Mouse (Mus musculus): ENCODE measurements around the gene Mllt3. TPM values are rescaled to one million over a fixed set of nuclear protein-coding genes. Genes with fewer than 3 reads are reported as not detected.

Mllt3 gene
- polyA plus RNA-seq, 1 experiment from 2014 or later = 32.4 TPM

DNA sequence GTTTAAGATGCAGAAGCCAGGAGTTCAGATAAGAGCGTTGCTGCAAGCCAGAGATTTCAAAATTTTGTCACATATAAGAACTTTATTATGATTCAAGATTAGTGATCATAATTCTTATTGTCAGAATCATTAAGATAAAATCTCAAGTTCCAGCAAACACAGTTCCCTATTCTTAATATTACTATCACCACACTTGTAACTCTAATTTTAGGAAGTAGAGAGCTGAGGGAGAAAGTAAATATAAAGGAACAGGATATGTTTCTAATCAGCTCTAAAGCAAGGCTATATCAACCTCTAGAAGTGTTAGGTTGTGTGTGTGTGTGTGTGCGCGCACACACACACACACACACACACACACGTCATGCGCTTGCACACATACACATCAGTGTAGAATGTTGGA lies 170.0 kb downstream of the Mllt3 start:
- Histone ChIP-seq H3K4me2 (no peak overlapping the region), H3K27me3 (no peaks in the 10 kb centered on the region), H3K9ac (no peak overlapping the region), H3K4me1 (peaks cover 32% of the 10 kb centered on the region), H3K36me3 (no peaks in the 10 kb centered on the region), H3K4me3 (replicated peaks) (no peak overlapping the region), H3K27ac (no peak overlapping the region), H3K9me3 (replicated peaks) (no peaks in the 10 kb centered on the region)
- ATAC-seq (replicated peaks; ENCODE audit: low FRiP score) = no peak
- WGBS = 89% methylated on average over 5 of the region's 5 CpGs

DNA sequence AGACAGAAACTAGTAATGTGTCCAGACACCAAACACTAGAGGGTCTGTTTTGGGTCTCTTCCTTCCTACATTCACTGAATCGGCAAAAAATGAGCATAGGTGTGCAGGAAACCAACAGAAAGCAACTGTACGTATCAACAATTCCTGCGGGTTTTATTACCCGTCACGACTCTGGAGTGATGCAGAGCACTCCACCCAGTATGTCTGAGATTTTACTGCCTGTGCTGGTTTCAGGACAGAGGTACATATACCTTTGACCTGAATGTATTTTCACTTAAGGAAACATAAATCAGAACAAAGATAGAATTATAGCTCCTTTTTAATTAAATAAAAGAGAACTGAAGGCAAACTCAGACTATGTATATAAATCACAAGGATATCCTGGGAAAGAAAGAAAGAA lies 172.4 kb downstream of the Mllt3 start:
- WGBS = 29% methylated on average over 5 of the region's 5 CpGs
- Histone ChIP-seq H3K4me1 (peaks cover 18% of the 10 kb centered on the region), H3K9me3 (replicated peaks) (no peaks in the 10 kb centered on the region), H3K4me2 (no peak overlapping the region), H3K36me3 (no peaks in the 10 kb centered on the region), H3K27ac (no peak overlapping the region), H3K9ac (no peak overlapping the region), H3K4me3 (replicated peaks) (no peak overlapping the region), H3K27me3 (no peaks in the 10 kb centered on the region)
- ATAC-seq (replicated peaks; ENCODE audit: low FRiP score) = no peak

DNA sequence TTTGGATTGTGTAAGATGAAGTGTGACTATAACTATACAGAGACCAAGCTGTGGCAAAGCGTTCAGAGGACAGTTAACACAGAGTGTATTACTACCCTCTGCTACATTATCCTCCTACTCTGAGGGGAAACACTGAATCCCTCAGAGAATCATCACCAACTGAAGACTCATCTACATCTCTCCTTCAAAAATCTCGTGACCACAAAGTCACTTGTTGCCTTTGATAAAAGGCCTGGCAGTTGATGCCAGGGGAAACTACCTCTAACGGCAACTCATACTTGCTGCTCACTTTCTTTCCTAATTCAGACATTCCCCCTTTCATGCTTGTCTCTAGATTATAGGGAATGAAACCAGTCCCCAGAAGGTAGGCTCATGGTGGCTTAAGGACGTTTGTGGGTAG lies 174.0 kb downstream of the Mllt3 start:
- Histone ChIP-seq H3K4me1 (peaks cover 5% of the 10 kb centered on the region; the same call in 1 of the 2 replicates), H3K36me3 (no peaks in the 10 kb centered on the region), H3K4me2 (no peak overlapping the region), H3K4me3 (replicated peaks) (no peak overlapping the region), H3K27me3 (no peaks in the 10 kb centered on the region), H3K9me3 (replicated peaks) (no peaks in the 10 kb centered on the region), H3K9ac (no peak overlapping the region), H3K27ac (no peak overlapping the region)
- ATAC-seq (replicated peaks; ENCODE audit: low FRiP score) = no peak
- 77% methylated on average over 4 of the region's 4 CpGs for WGBS

DNA sequence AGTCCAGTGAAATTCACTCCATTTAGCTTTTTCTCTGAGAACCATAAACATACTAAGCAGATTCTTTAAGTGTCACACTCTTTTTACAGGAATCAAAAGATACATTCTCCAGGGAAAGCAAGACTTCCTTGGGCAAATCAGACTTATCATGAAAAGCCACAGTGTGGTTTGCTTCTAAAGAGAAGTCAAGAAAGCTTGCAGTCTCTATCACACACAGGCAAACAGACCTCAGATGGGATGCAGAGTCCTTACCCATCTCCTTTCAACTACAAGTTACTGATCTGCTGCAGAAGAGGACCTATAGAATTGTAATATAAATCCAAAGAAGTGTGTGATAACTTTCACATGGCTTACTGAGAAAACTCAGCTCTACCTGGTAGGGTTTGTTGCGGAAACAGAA lies 175.2 kb downstream of the Mllt3 start:
- Histone ChIP-seq H3K4me2 (no peak overlapping the region), H3K27ac (no peak overlapping the region), H3K36me3 (no peaks in the 10 kb centered on the region), H3K4me3 (replicated peaks) (no peak overlapping the region), H3K4me1 (0 out of 2 replicates have a peak, but pooled peaks cover 5% of the 10 kb centered on the region), H3K9me3 (replicated peaks) (no peaks in the 10 kb centered on the region), H3K9ac (no peak overlapping the region), H3K27me3 (no peaks in the 10 kb centered on the region)
- WGBS = 100% methylated on average over 1 of the region's 1 CpGs
- no peak for ATAC-seq (replicated peaks; ENCODE audit: low FRiP score)

DNA sequence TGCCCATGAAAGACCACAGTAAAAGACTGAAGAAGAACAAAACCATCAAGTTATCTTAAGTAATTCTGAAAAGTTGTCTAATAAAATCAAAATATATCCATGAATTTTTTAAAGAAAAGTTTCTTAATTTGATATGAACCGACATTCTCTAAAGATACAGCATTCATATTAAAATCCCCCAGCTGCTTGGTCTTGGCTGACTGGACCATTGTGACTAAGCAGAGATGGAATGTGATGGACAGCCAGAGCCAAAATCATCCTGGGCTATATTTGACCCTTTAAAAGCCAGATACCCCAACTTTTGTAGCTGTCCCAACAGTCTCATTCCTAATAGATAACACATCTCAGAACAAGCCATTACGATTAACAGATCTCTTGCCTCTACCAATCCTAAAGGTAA lies 180.7 kb downstream of the Mllt3 start:
- H3K36me3 ChIP-seq = no peaks in the 10 kb centered on the region
- H3K4me1 ChIP-seq = no peaks in the 10 kb centered on the region
- H3K4me3 ChIP-seq (replicated peaks) = no peak overlapping the region
- no peak for ATAC-seq (replicated peaks; ENCODE audit: low FRiP score)
- no peak overlapping the region for H3K4me2 ChIP-seq
- no peak overlapping the region for H3K9ac ChIP-seq
- no peaks in the 10 kb centered on the region for H3K27me3 ChIP-seq
- WGBS = 91% methylated on average over 2 of the region's 2 CpGs
- H3K27ac ChIP-seq = no peak overlapping the region
- H3K9me3 ChIP-seq (replicated peaks) = no peaks in the 10 kb centered on the region

DNA sequence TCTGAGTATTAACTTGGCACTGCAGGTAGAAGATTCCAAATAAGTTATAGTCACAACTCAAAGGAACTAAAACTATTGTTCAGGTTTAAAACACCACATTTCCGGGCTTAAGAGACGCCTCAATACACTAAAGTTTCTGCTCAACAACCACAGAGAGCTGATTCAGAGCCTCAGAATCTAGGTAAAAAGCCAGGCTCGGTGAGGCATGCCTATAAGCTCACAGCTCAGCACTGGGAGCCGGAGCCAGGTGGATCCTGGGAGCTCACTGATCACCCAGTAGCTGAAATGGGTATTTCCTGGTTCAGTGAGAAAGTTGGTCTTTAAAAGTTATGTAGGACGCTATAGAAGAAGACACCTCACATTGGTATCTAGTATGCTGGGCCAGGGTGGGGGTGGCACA lies 183.1 kb downstream of the Mllt3 start:
- H3K27me3 ChIP-seq = no peaks in the 10 kb centered on the region
- 93% methylated on average over 5 of the region's 5 CpGs for WGBS
- no peak overlapping the region for H3K4me2 ChIP-seq

DNA sequence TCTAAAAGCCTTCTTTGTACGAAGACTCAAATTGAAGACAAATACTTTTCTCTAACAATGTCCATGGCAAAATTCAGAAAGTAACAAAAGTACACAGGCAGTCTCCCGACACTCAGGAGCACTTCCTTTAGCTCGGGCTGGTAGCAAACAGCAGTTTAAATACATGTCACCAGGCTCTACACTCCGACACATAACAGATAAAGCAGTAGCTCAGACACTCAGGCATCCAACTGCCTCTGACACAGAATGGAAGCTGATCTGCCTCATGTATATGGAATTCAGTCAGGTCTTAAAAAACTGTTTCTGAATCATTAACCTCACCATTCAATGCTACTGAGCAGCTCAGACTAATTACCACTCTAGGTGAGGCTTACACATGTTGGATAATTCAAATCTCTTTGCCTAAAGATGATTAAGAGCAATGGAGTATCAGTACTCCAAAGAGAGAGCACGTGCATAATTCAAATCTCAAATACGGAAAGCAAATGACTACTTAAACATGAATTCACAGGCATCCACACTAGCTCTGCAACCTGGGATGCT lies 188.4 kb downstream of the Mllt3 start:
- Histone ChIP-seq H3K27ac (no peak overlapping the region), H3K9ac (no peak overlapping the region), H3K9me3 (replicated peaks) (no peaks in the 10 kb centered on the region), H3K4me2 (no peak overlapping the region), H3K27me3 (no peaks in the 10 kb centered on the region), H3K36me3 (peaks cover 5% of the 10 kb centered on the region; the same call in 1 of the 2 replicates), H3K4me3 (replicated peaks) (no peak overlapping the region), H3K4me1 (0 out of 2 replicates have a peak, but pooled peaks cover 4% of the 10 kb centered on the region)
- WGBS = 62% methylated on average over 6 of the region's 6 CpGs
- no peak for ATAC-seq (replicated peaks; ENCODE audit: low FRiP score)

More for the DNA sequence above, 183.1 kb downstream of the Mllt3 start:
- no peaks in the 10 kb centered on the region for H3K4me1 ChIP-seq
- ATAC-seq (replicated peaks; ENCODE audit: low FRiP score) = no peak
- H3K36me3 ChIP-seq = no peaks in the 10 kb centered on the region
- H3K9ac ChIP-seq = no peak overlapping the region
- H3K27ac ChIP-seq = no peak overlapping the region
- no peak overlapping the region for H3K4me3 ChIP-seq (replicated peaks)
- no peaks in the 10 kb centered on the region for H3K9me3 ChIP-seq (replicated peaks)

DNA sequence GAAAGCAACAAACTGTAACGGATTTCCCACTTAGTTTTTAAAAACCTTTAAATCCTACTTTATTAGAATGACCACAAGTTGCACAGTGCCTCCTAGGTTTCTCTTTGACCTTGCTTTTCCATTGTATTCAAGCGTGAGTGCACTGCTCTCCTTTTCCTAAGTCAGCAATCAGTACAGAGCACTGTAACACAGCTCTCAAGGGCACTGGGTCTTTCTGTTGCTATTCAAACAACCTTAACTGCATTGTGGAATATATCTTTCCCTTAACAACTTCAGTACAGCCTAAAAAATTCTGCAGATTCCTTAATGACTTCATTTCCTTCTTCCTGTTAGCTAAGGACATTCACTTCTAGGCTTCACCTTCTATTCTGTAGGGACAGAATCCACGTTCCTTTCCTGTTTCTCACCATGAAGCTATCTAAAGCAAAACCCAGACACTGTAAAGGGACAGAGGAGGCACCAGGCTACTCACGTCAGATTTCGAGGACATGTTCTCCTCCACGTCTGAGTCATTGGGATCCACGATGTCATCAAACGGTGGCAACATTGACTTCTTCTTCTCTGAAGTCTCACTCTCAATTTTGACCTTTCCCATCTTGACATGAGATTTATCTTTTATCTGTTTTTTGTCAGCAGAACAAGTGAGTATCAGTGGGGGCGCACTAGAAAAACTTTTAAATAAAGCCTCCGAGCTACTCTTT lies 192.8 kb downstream of the Mllt3 start:
- H3K9me3 ChIP-seq (replicated peaks) = no peaks in the 10 kb centered on the region
- H3K27me3 ChIP-seq = no peaks in the 10 kb centered on the region
- no peak overlapping the region for H3K4me3 ChIP-seq (replicated peaks)
- no peak overlapping the region for H3K4me2 ChIP-seq
- H3K9ac ChIP-seq = no peak overlapping the region
- no peak for ATAC-seq (replicated peaks; ENCODE audit: low FRiP score)
- H3K36me3 ChIP-seq = peaks cover 5% of the 10 kb centered on the region; the same call in 1 of the 2 replicates
- H3K4me1 ChIP-seq = 0 out of 2 replicates have a peak, but pooled peaks cover 4% of the 10 kb centered on the region
- 75% methylated on average over 10 of the region's 10 CpGs for WGBS
- no peak overlapping the region for H3K27ac ChIP-seq

DNA sequence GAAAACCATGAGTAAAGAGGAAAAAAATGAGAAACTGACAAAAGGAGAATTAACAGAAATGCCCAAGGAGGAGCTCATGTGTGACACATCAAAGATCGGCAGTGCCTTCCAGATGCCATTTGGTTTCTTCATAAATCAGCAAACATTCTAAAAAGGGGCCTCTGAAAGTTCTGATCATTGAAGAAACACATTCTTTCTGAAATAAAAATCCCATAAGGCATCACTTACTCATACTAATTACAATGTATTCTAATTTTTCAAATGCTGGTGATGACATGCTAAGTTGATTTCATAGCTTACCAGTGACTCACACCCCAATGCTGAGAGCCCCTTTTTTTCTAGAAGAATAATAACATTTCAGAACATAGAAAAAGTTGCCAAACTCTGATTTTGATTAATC lies 194.4 kb downstream of the Mllt3 start:
- no peak for ATAC-seq (replicated peaks; ENCODE audit: low FRiP score)

DNA sequence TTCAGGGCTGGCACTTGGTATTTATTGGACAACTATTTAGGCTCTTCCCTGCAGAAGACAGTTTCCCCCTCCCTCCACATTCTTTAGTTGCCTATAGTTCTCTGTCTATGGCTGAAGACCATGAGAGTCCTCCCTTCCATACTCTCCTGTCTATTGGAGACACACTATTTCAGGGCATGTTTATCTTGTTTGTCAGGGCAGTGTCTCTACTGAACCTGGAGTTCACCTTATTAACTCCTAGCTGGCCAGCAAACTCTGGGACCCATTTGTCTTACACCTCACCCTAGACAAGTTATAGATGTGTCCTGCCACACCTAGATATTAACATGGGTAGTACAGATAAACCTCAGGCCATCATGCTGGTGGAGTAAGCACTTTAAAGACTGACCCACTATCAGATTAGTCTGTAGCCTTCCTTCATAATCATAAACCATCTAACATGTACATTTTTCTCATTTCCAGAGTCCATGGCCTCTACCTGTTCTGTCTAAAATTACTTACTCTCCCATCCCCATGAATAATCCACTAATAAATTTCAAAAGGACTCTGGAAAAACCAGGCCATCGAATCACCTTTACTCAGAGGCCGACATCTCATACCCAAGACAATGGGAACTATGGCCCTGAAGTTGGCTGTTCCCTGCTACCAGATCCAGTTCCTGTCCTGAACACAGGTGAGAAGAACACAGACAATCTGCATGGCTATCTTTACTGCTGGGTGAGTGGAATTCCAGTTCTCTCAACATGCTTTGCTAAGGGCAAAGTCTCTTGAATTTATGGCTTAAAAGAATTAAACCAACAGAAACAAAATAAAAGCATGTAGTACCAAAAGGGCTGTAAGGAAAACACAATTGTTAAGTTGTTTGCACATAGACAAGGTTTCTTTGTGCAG lies 195.4 kb downstream of the Mllt3 start:
- peaks cover 7% of the 10 kb centered on the region for H3K4me1 ChIP-seq
- H3K36me3 ChIP-seq = peaks cover 5% of the 10 kb centered on the region; the same call in 1 of the 2 replicates
- 98% methylated on average over 2 of the region's 2 CpGs for WGBS
- no peak overlapping the region for H3K4me2 ChIP-seq
- no peak for ATAC-seq (replicated peaks; ENCODE audit: low FRiP score)
- H3K9me3 ChIP-seq (replicated peaks) = no peaks in the 10 kb centered on the region
- H3K4me3 ChIP-seq (replicated peaks) = no peak overlapping the region
- H3K27ac ChIP-seq = no peak overlapping the region
- no peaks in the 10 kb centered on the region for H3K27me3 ChIP-seq
- no peak overlapping the region for H3K9ac ChIP-seq

More for the DNA sequence above, 194.4 kb downstream of the Mllt3 start:
- Histone ChIP-seq H3K27me3 (no peaks in the 10 kb centered on the region), H3K4me1 (peaks cover 7% of the 10 kb centered on the region), H3K4me3 (replicated peaks) (no peak overlapping the region), H3K36me3 (peaks cover 5% of the 10 kb centered on the region; the same call in 1 of the 2 replicates), H3K27ac (no peak overlapping the region), H3K9ac (no peak overlapping the region), H3K4me2 (no peak overlapping the region), H3K9me3 (replicated peaks) (no peaks in the 10 kb centered on the region)
- WGBS = 72% methylated on average over 1 of the region's 1 CpGs

DNA sequence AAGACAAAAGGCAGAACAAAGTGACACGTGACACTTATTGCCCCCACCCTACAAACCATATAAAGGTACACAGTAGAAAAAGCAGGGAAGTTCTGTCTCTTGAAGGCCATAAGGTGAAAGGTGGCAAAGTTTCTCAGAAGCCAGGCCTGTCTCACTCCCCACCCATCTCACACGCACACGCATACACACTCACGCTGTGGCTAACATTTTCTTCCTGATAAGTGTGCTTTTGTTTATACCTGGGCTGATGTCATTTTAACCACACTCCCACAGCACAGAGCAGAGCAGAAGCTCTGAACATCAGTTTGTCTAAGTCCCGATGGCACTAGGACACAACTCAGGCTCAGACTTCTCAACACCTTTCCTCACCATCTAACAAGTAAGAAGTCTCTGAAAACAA lies 196.9 kb downstream of the Mllt3 start:
- peaks cover 5% of the 10 kb centered on the region; the same call in 1 of the 2 replicates for H3K36me3 ChIP-seq
- no peak for ATAC-seq (replicated peaks; ENCODE audit: low FRiP score)

DNA sequence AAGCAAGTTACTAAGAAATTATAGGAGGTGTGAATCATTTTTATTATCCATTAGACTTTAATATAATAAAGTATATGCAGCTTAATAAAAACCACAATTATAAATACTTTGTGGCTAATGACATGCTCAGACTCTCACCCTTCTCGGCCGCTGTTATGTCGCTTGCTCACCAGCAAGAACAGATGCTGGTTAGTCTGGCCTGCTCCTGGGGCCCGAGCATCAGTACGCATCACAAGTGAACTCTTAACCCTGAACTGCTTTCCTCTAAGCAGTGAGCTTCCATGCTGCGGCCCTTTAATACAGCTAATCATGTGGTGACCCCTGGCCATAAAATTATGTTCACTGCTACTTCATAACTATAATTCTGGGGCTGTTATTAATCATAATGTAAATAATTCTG lies 198.0 kb downstream of the Mllt3 start:
- H3K27ac ChIP-seq = no peak overlapping the region
- no peak overlapping the region for H3K4me2 ChIP-seq
- 62% methylated on average over 6 of the region's 6 CpGs for WGBS
- no peaks in the 10 kb centered on the region for H3K9me3 ChIP-seq (replicated peaks)
- ATAC-seq (replicated peaks; ENCODE audit: low FRiP score) = no peak
- peaks cover 7% of the 10 kb centered on the region for H3K4me1 ChIP-seq
- no peaks in the 10 kb centered on the region for H3K36me3 ChIP-seq
- H3K27me3 ChIP-seq = no peaks in the 10 kb centered on the region
- no peak overlapping the region for H3K4me3 ChIP-seq (replicated peaks)
- H3K9ac ChIP-seq = no peak overlapping the region

More for the DNA sequence above, 196.9 kb downstream of the Mllt3 start:
- Histone ChIP-seq H3K9me3 (replicated peaks) (no peaks in the 10 kb centered on the region), H3K27ac (no peak overlapping the region), H3K4me2 (no peak overlapping the region), H3K9ac (no peak overlapping the region), H3K4me1 (peaks cover 7% of the 10 kb centered on the region), H3K27me3 (no peaks in the 10 kb centered on the region), H3K4me3 (replicated peaks) (no peak overlapping the region)
- 69% methylated on average over 5 of the region's 5 CpGs for WGBS

All from kidney, embryonic 15.5 days (tissue).